Mouse (Mus musculus) stomach, embryonic 14.5 days (tissue): ENCODE data around the gene Ddx3x. TPM values are rescaled to one million over a fixed set of nuclear protein-coding genes. Genes with fewer than 3 reads are reported as not detected.
A peak's percentile ranks its signal among the peaks of the same experiment; 100 is the strongest.

Experiments used
- ATAC-seq: fragments of 200-750 bp; cut with Nextera tagmentation; 2 replicates; pipeline ENCODE4 v1.8.0; 2017; ENCODE audit warnings: low read depth, moderate TSS enrichment; ENCODE audit not compliant: insufficient number of reproducible peaks, insufficient read depth, low FRiP score
- H3K27ac ChIP-seq: fragments of 300-500 bp; sonication (generic); 2 replicates; pipeline ENCODE4 v1.5.1; 2014; ENCODE audit warnings: mild to moderate bottlenecking, low read length, moderate library complexity, mixed read lengths
- H3K27me3 ChIP-seq: fragments of 300-500 bp; sonication (generic); 2 replicates; pipeline ENCODE4 v1.6.1; 2014; ENCODE audit warnings: low read length, control low read depth, mixed read lengths; ENCODE audit not compliant: control insufficient read depth, insufficient read depth
- H3K36me3 ChIP-seq: fragments of 300-500 bp; sonication (generic); 2 replicates; pipeline ENCODE4 v1.6.1; 2014; ENCODE audit warnings: mild to moderate bottlenecking, control low read depth, low read length, moderate library complexity, mixed read lengths; ENCODE audit not compliant: control insufficient read depth, insufficient read depth
- H3K4me1 ChIP-seq: fragments of 300-500 bp; sonication (generic); 2 replicates; pipeline ENCODE4 v1.6.1; 2014; ENCODE audit warnings: low read length, control low read depth, mixed read lengths; ENCODE audit not compliant: control insufficient read depth, insufficient read depth
- H3K4me2 ChIP-seq: fragments of 300-500 bp; sonication (generic); replicated peaks from 2 replicates; pipeline ENCODE4 v1.6.1; 2014; ENCODE audit warnings: low read depth, low read length, control low read depth
- H3K4me3 ChIP-seq: fragments of 300-500 bp; sonication (generic); 2 replicates; pipeline ENCODE4 v1.5.1; 2014; ENCODE audit warnings: low read depth, low read length, control low read depth
- H3K9ac ChIP-seq: fragments of 300-500 bp; sonication (generic); replicated peaks from 2 replicates; pipeline ENCODE4 v1.6.1; 2014; ENCODE audit warnings: low read depth, mild to moderate bottlenecking, control low read depth, low read length, moderate library complexity, mixed read lengths
- H3K9me3 ChIP-seq: fragments of 300-500 bp; sonication (generic); 2 replicates; pipeline ENCODE4 v1.6.1; 2016; ENCODE audit warnings: low read depth, low read length, control low read depth; ENCODE audit not compliant: control insufficient read depth
- WGBS: fragments of 180-500 bp; shearing (Covaris S2); extraction: QIAGEN DNeasy Blood & Tissue Kit; methylation state at CpG from one replicate; pipeline ENCODE4 v1.1.7; 2014; 5-methylcytosine and 5-hydroxymethylcytosine counted together
- polyA plus RNA-seq: library from polyadenylated mRNA; unstranded; fragments of >200 nt; fragmentation: Nextera tagmentation; extraction: Ambion mirVana; gene quantifications from 2 replicates; pipeline ENCODE4 v1.2.1, GENCODE M21; 2014

Gene Ddx3x
- polyA plus RNA-seq, 1 experiment from 2014 or later: 156 TPM

DNA sequence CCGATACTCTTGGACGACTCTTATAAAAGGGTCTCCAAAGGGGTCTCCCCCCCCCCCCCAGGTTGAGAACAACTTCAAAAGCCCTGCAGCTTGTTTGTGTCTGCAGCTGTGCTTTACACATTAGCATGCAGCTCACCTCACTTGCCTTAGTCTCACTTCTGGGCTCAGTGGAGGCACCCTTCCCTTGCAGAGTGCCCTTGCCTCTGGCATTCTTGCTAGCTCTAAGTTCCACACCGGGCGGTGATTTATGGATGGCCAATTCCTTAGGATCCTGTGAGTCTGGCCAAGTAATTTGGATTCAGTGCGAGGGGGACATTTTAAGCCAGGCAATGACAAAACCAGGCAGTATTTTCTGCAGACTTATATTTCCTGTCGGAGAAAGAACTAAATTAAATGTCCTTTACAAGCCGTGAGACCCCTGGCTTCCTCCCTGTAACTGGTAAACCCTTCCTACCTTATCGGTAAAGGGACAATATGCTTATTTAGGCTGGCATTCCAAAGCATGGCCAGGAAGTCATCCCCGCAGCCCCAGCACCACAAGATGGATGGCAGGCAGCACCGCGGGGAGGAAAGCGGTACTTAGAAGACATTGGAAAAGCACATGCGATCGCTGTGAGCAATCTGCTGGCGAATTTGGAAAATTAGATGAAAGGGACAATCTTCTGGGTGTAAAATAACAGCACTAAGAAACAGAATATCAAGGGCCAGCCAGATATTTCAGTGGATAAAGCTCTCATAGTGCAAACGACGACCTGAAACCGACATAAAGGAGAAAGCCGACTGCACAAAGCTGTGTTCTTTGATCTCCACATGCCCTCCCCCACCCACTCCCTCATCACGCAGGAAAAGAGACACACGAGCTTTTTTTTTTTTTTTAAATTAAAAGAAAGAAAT, 39.1 kb upstream of the Ddx3x start:
- Histone ChIP-seq H3K9ac (peak overlapping the region; percentile 46), H3K4me1 (0 out of 2 replicates have a peak, but pooled peaks cover 4% of the 10 kb centered on the region), H3K4me2 (peak overlapping the region; percentile 53), H3K27me3 (0 out of 2 replicates have a peak, but pooled peaks cover 2% of the 10 kb centered on the region), H3K4me3 (peak overlapping the region; percentile 28), H3K9me3 (no peaks in the 10 kb centered on the region), H3K27ac (peak overlapping the region; percentile 98), H3K36me3 (no peaks in the 10 kb centered on the region)
- 19% methylated on average over 21 of the region's 21 CpGs for WGBS
- ATAC-seq: no peak

DNA sequence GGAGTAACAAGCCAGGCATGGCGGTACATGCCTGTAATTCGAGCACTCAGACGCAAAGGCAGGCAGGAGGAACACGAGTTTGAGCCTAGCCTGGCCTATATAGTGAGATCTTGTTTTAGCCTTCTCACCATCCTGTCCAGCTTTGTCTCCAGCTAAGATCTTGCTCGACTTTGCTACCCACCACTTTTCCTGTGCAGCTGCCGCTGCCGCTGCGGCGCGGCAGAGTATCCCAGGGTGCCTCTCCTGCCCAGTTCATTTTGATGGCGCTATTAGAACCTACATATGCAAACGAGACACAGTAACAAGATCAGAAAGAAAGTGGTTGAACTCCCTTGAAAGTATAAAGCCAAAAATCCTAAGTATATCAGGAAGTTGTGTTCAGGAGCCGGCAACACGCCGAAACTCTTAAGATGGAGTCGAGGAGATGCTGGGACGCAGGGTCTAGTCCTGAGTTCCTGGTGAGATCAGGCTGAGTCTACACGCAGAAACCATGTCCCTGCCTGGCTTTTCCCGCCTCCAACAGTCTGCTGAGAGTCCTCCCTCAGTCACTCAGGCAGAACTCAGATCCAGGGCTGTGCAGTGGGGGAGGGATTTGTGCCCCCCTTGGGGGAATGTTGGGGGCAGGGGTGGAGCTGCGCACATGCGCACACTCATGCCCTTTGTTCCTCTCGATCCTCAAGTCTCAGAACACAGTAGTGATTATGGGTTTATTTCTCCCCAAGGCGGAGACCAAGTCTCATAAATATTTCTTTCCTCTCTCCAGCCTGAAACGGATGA, 38.3 kb upstream of the Ddx3x start:
- Histone ChIP-seq H3K4me1 (0 out of 2 replicates have a peak, but pooled peaks cover 4% of the 10 kb centered on the region), H3K36me3 (no peaks in the 10 kb centered on the region), H3K27me3 (0 out of 2 replicates have a peak, but pooled peaks cover 2% of the 10 kb centered on the region), H3K4me2 (peak overlapping the region; percentile 53), H3K27ac (peak overlapping the region; percentile 98), H3K9me3 (no peaks in the 10 kb centered on the region), H3K9ac (peak overlapping the region; percentile 46), H3K4me3 (peak overlapping the region; percentile 28)
- WGBS: 14% methylated on average over 24 of the region's 24 CpGs
- ATAC-seq: peak; percentile 92

DNA sequence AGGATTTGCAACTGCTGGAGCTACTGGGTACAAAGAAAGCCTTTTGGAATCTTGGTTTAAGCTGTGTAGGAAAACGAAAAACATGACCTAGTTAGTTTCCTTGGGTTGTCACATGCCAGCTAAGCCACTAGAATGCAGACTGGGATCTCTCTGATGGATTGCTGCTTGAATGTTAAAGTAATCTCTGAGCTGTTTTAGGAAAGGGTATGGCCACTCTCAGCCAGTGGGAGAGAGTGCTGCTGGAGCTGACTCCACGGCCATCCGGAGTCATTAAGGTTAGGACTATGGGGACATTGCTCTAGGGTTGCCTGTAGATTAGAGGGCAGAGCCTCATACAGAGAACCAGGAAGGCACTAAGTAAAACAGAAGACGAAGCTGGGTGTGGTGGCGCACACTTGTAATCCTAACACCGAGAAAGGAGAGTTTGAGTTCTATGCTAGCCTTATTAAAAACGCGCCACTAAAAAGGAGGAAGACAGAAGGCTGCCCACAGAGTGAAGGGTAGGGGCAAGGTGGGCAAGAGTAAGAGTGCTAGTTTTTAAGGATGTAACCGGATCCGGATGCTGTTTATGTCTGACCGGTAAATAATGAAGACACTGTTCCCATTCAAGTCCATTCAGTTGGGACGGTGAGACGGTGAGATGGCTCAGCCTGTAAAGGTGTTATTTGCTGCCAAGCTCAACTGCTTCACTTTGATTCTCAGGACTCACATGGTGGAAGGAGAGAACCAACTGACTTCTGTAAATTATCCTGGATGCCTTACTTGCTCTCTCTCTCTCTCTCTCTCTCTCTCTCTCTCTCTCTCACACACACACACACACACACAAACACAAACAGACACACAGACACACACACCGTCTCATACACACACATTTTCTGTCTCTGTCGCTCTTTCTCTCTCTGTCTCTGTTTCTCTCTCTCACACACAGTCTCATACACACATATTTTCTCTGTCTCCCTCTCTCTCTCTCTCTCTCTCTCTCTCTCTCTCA, 37.3 kb upstream of the Ddx3x start:
- Histone ChIP-seq H3K27me3 (0 out of 2 replicates have a peak, but pooled peaks cover 2% of the 10 kb centered on the region), H3K9me3 (no peaks in the 10 kb centered on the region), H3K4me3 (peak overlapping the region; percentile 18), H3K27ac (peak overlapping the region; percentile 98), H3K36me3 (no peaks in the 10 kb centered on the region), H3K4me2 (peak overlapping the region; percentile 53), H3K4me1 (0 out of 2 replicates have a peak, but pooled peaks cover 4% of the 10 kb centered on the region), H3K9ac (peak overlapping the region; percentile 33; the same call in 1 of the 2 replicates)
- peak; percentile 54; the same call in 1 of the 2 replicates for ATAC-seq
- WGBS: 30% methylated on average over 15 of the region's 15 CpGs

DNA sequence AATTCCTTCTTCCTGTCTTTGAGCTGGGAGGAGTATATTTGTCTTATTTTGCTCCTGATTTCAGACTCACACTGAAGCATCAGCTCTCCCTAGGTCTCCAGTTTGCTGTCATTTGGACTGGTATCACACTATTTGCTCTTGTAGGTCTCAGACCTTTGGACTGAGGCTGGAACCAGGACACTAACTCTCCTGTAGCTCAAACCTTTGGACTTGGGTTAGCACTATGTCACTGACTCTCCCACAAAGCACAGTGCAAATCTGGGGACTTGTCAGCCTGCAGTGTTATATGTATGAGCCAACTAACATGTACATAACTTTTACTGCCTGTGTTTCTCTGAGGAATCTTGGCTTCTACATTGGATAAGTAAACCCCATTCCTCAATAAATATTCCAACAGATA, 36.2 kb upstream of the Ddx3x start:
- H3K4me2 ChIP-seq: no peak overlapping the region
- H3K4me1 ChIP-seq: 0 out of 2 replicates have a peak, but pooled peaks cover 4% of the 10 kb centered on the region
- H3K27ac ChIP-seq: no peak overlapping the region
- H3K9me3 ChIP-seq: no peaks in the 10 kb centered on the region
- no peak for ATAC-seq
- H3K36me3 ChIP-seq: no peaks in the 10 kb centered on the region
- H3K27me3 ChIP-seq: 0 out of 2 replicates have a peak, but pooled peaks cover 2% of the 10 kb centered on the region
- H3K9ac ChIP-seq: no peak overlapping the region
- no peak overlapping the region for H3K4me3 ChIP-seq

DNA sequence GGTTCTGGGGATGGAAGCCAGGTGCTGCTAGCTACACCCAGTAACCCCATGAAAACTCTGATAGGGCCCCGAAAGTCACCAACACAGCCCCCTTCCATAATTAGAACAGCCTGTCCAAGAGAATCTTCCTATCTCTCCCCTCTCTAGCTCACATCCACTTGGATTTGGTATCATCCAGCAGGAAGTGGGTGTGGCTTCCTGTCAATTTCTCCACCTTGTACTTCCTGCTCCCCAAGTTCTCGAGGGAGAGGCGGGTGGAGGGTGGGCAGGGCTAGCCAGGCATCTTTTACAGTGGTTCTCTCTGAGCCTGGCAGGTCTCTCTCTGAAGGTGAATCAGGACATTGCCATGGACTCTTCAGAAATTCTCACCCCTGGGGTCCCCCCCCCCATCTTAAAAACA, 35.7 kb upstream of the Ddx3x start:
- no peak overlapping the region for H3K4me2 ChIP-seq
- no peak overlapping the region for H3K27ac ChIP-seq
- no peak for ATAC-seq
- 0 out of 2 replicates have a peak, but pooled peaks cover 4% of the 10 kb centered on the region for H3K4me1 ChIP-seq
- H3K27me3 ChIP-seq: 0 out of 2 replicates have a peak, but pooled peaks cover 2% of the 10 kb centered on the region
- H3K9me3 ChIP-seq: no peaks in the 10 kb centered on the region
- H3K4me3 ChIP-seq: no peak overlapping the region
- WGBS: 60% methylated on average over 3 of the region's 3 CpGs
- H3K36me3 ChIP-seq: no peaks in the 10 kb centered on the region
- no peak overlapping the region for H3K9ac ChIP-seq

DNA sequence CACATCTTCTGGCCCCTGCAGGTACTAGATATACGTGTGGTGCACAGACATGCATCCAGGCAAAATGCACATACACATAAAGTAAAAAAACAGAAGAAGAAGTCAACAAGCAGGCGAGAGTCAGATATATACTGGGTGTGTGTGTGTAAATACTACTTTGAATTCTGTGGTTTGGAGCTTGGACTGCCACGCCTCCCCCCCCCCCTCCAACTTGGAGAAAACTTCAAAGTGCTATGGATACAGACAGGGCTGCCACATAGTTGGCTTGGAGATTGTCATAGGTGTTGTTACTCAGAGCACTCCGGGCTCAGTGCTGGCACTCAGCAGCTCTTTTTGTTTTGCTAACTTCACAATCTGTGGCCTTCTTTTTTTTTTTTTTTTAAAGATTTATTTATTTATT, 29.1 kb upstream of the Ddx3x start:
- no peak for ATAC-seq
- Histone ChIP-seq H3K27ac (no peak overlapping the region), H3K4me2 (no peak overlapping the region), H3K4me1 (no peaks in the 10 kb centered on the region), H3K9ac (no peak overlapping the region), H3K27me3 (no peaks in the 10 kb centered on the region), H3K36me3 (no peaks in the 10 kb centered on the region), H3K9me3 (no peaks in the 10 kb centered on the region), H3K4me3 (no peak overlapping the region)
- WGBS: 66% methylated on average over 4 of the region's 4 CpGs

DNA sequence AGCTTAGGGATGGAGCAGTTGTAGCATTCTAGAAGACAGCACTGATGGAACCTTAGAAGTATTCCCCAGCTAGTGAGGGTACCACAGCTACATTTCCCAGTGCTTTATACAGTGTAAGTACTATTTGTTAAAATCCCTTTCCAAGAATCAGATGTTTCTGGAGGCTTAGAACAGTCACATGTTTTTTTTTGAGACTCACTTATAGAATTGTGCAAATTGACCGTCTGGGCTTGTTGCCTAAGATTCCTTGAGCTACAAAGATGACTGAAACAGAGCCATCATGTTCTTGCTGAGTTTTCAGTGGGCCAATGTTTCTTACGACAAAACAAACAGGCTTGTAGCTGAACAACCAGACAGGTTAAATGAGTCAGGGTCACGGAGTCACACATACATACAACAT, 26.5 kb upstream of the Ddx3x start:
- no peaks in the 10 kb centered on the region for H3K9me3 ChIP-seq
- H3K4me2 ChIP-seq: no peak overlapping the region
- no peaks in the 10 kb centered on the region for H3K4me1 ChIP-seq
- H3K36me3 ChIP-seq: no peaks in the 10 kb centered on the region
- H3K4me3 ChIP-seq: no peak overlapping the region
- no peak overlapping the region for H3K9ac ChIP-seq
- no peaks in the 10 kb centered on the region for H3K27me3 ChIP-seq
- ATAC-seq: no peak
- WGBS: 68% methylated on average over 3 of the region's 3 CpGs
- H3K27ac ChIP-seq: no peak overlapping the region
